In the genomic region with DNA sequence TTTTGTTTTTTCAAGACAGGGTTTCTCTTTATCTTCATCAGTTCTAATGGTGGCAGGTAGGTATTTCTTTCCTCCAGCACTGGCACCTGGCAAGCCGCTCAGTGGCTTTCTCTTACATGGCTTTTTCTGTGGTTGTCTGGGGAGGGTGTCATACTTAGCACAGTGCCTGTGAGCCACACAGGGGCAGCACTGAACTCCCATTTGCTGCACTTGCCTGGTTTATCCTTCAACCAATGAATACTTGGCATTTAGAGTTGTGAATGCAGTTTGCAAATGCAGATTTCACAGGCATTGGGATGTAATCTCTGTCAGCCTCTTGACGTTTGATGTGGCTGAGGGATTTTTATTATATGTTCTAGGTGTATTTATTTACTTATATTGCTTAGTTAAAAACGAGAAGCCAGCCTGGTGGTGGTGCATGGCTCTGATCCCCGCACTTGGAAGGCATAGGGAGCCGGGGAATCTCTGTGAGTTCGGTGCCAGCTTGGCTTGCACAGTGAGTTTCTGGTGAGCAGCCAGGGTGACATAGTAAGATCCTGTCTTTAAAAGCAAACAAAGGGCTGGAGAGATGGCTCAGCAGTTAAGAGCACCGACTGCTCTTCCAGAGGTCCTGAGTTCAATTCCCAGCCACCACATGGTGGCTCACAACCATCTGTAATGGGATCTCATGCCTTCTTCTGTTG, we compare ENCODE assay signal across 1 mouse cellular context.
TF ChIP-seq lines count a peak whose summit lies in the region.

No protein-coding gene starts in this region.

TF ChIP-seq in MEL, 35 proteins besides CTCF, POLR2A, EP300 and RAD21 (continued from another document):
- TF ChIP-seq BHLHE40 (IDR thresholded peaks at IDR 0.05; ENCODE audit: borderline replicate concordance, low read depth, low read length) = no peak
- no peak for TF ChIP-seq RCOR1 (IDR thresholded peaks at IDR 0.05; ENCODE audit: low read depth, low read length)
- TF ChIP-seq MAZ (IDR thresholded peaks at IDR 0.05; ENCODE audit: low read depth, low read length) = no peak
- TF ChIP-seq ZC3H11A (IDR thresholded peaks at IDR 0.05; ENCODE audit: low read depth, low read length) = 0 out of 2 replicates have a peak, but pooled peaks have one; percentile 15
- peak; percentile 40; the same call in 1 of the 2 replicates for TF ChIP-seq SMC3 (IDR thresholded peaks at IDR 0.05; ENCODE audit: low read depth, low read length)
- no peak for TF ChIP-seq E2F4 (IDR thresholded peaks at IDR 0.05; ENCODE audit: borderline replicate concordance, low read depth, low read length)
- no peak for TF ChIP-seq MYB (IDR thresholded peaks at IDR 0.05; ENCODE audit: low read depth, low read length)
- TF ChIP-seq MXI1 (IDR thresholded peaks at IDR 0.05; ENCODE audit: low read depth, low read length) = 0 out of 2 replicates have a peak, but pooled peaks have one; percentile 6
- no peak for TF ChIP-seq TAL1 (IDR thresholded peaks at IDR 0.05; ENCODE audit: low read length)
- no peak for TF ChIP-seq CHD2 (IDR thresholded peaks at IDR 0.05; ENCODE audit: low read length)
- no peak for TF ChIP-seq SIN3A (IDR thresholded peaks at IDR 0.05; ENCODE audit: low read length)
- no peak for TF ChIP-seq ZMIZ1 (IDR thresholded peaks at IDR 0.05; ENCODE audit: low read depth, low read length)
- TF ChIP-seq GABPA (IDR thresholded peaks at IDR 0.05; ENCODE audit: low read depth, low read length) = no peak
